Mouse (Mus musculus): ENCODE measurements around the gene Arnt2. TPM values are rescaled to one million over a fixed set of nuclear protein-coding genes. Genes with fewer than 3 reads are reported as not detected.

Gene Arnt2
- polyA plus RNA-seq, 1 experiment from 2014 or later: 18.5 TPM

DNA sequence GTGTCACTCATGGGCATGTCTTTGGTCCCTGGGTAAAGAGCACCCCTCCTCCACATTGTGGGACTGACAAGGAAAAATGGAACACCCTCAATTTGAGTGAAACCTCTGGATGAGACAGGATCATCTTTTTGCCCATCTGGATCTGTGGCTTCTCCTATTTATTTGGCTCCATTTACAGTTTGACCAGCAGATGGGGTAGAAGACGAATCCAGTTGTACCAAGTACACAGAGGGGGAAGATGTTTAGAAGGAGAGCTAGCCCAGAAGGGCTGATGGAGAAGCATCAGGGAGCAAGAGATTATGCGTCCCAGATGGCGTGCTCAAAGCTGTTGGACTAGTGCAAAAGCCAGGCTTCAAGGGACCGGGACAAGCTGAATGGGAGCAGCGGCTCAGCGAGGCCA, 136.0 kb downstream of the Arnt2 start:
- WGBS: 86% methylated on average over 6 of the region's 6 CpGs
- Histone ChIP-seq H3K27ac (replicated peaks; ENCODE audit: low read depth, low read length) (no peak overlapping the region), H3K4me3 (ENCODE audit: low read depth, low read length) (no peak overlapping the region), H3K27me3 (ENCODE audit: control insufficient read depth, insufficient read depth, low read length) (no peaks in the 10 kb centered on the region), H3K9me3 (replicated peaks; ENCODE audit: control insufficient read depth, low read length) (no peaks in the 10 kb centered on the region), H3K4me1 (ENCODE audit: control insufficient read depth, insufficient read depth, low read length) (no peaks in the 10 kb centered on the region), H3K36me3 (replicated peaks; ENCODE audit: control insufficient read depth, insufficient read depth, low read depth, low read length) (no peaks in the 10 kb centered on the region; the same call in 1 of the 2 replicates), H3K4me2 (ENCODE audit: low read depth, low read length) (no peak overlapping the region), H3K9ac (replicated peaks; ENCODE audit: low read length) (no peak overlapping the region)
- ATAC-seq (replicated peaks; ENCODE audit: insufficient number of reproducible peaks, low FRiP score, low TSS enrichment, low read depth): no peak
- no peak for DNase-seq (ENCODE audit: low spot score)

DNA sequence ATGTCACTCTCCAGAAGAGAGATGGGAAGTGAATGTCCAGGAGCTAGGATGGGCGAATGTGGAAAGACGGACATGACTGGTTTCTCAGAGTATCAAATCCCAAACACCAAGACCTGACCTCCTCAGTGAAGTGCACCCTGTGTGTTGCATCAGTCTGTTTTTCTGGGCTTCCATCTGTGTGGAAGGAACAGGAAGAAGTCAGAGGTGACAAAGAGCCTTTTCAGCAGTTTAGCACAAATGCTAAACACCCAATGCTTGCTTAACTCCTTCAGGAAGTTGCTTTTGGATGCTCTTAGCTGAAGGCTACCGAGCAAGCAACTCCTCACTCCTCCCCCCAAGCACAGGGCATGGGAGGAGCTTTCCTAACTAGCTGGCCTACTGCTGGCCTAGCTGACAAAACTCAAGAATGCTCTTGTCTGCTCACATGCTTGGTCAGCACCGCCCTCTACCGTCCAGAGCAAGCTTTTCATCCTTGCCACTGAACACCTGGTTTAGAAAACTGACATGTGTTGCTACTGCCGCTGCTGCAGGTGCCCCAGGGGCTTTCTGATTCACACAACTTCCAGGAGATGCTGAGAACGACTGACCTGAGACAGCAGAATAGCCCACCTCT, 137.7 kb downstream of the Arnt2 start:
- WGBS: 23% methylated on average over 7 of the region's 7 CpGs
- ATAC-seq (replicated peaks; ENCODE audit: insufficient number of reproducible peaks, low FRiP score, low TSS enrichment, low read depth) (no peak; the same call in 1 of the 2 replicates), DNase-seq (ENCODE audit: low spot score) (peak; percentile 81)
- Histone ChIP-seq H3K4me3 (ENCODE audit: low read depth, low read length) (no peak overlapping the region), H3K27ac (replicated peaks; ENCODE audit: low read depth, low read length) (no peak overlapping the region), H3K9me3 (replicated peaks; ENCODE audit: control insufficient read depth, low read length) (no peaks in the 10 kb centered on the region), H3K4me1 (ENCODE audit: control insufficient read depth, insufficient read depth, low read length) (no peaks in the 10 kb centered on the region), H3K36me3 (replicated peaks; ENCODE audit: control insufficient read depth, insufficient read depth, low read depth, low read length) (no peaks in the 10 kb centered on the region; the same call in 1 of the 2 replicates), H3K27me3 (ENCODE audit: control insufficient read depth, insufficient read depth, low read length) (no peaks in the 10 kb centered on the region), H3K4me2 (ENCODE audit: low read depth, low read length) (no peak overlapping the region), H3K9ac (replicated peaks; ENCODE audit: low read length) (no peak overlapping the region)

DNA sequence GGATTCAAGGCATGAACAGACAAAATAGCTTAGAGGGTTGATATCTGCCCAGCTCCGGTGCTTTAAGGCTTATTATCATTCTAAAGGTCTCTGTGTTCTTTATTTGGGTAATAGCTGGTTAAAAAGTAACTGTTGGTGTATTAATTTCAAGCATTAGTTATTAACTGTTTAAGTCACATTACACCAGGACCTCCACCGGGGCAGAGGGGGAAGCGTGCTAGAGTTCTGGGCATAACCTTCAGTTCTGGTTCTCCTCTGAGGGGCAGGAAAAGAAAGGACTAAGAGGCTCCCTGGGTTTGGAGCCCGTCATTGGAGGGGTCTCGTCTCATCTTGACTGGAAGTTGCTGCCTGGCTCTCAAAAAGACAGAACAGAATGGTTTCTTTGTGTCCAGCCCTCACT, 138.5 kb downstream of the Arnt2 start:
- ATAC-seq (replicated peaks; ENCODE audit: insufficient number of reproducible peaks, low FRiP score, low TSS enrichment, low read depth) (no peak), DNase-seq (ENCODE audit: low spot score) (no peak)
- H3K27ac ChIP-seq (replicated peaks; ENCODE audit: low read depth, low read length): no peak overlapping the region
- H3K9me3 ChIP-seq (replicated peaks; ENCODE audit: control insufficient read depth, low read length): no peaks in the 10 kb centered on the region
- peaks cover under 1% of the 10 kb centered on the region; the same call in 1 of the 2 replicates for H3K36me3 ChIP-seq (replicated peaks; ENCODE audit: control insufficient read depth, insufficient read depth, low read depth, low read length)
- H3K4me2 ChIP-seq (ENCODE audit: low read depth, low read length): no peak overlapping the region
- no peak overlapping the region for H3K9ac ChIP-seq (replicated peaks; ENCODE audit: low read length)
- H3K4me1 ChIP-seq (ENCODE audit: control insufficient read depth, insufficient read depth, low read length): no peaks in the 10 kb centered on the region
- no peaks in the 10 kb centered on the region for H3K27me3 ChIP-seq (ENCODE audit: control insufficient read depth, insufficient read depth, low read length)
- no peak overlapping the region for H3K4me3 ChIP-seq (ENCODE audit: low read depth, low read length)
- WGBS: 77% methylated on average over 5 of the region's 5 CpGs

DNA sequence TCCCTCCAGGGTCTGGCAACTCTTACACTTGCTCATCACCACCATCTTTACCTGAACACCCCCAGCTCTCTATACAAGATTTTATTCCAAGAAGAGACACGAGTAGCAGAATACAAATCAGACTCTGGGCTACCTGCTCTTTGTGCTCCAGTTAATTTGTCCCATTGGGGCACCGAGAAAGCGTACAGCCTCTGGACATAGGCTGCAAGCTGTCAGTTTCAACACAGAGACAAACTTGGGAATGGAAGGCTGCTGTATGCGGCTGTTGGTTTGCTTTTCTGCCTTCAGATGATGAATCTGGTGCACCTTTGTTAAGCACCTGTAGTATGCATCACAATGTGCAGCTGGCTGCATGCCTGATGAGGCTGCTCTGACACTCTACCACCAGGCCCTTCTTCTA, 146.5 kb downstream of the Arnt2 start:
- Histone ChIP-seq H3K36me3 (replicated peaks; ENCODE audit: control insufficient read depth, insufficient read depth, low read depth, low read length) (peaks cover 2% of the 10 kb centered on the region), H3K27me3 (ENCODE audit: control insufficient read depth, insufficient read depth, low read length) (no peaks in the 10 kb centered on the region), H3K4me3 (ENCODE audit: low read depth, low read length) (no peak overlapping the region), H3K4me2 (ENCODE audit: low read depth, low read length) (no peak overlapping the region), H3K9me3 (replicated peaks; ENCODE audit: control insufficient read depth, low read length) (no peaks in the 10 kb centered on the region), H3K27ac (replicated peaks; ENCODE audit: low read depth, low read length) (no peak overlapping the region), H3K9ac (replicated peaks; ENCODE audit: low read length) (no peak overlapping the region), H3K4me1 (ENCODE audit: control insufficient read depth, insufficient read depth, low read length) (no peaks in the 10 kb centered on the region)
- 89% methylated on average over 4 of the region's 4 CpGs for WGBS
- DNase-seq (ENCODE audit: low spot score): no peak
- ATAC-seq (replicated peaks; ENCODE audit: insufficient number of reproducible peaks, low FRiP score, low TSS enrichment, low read depth): no peak

DNA sequence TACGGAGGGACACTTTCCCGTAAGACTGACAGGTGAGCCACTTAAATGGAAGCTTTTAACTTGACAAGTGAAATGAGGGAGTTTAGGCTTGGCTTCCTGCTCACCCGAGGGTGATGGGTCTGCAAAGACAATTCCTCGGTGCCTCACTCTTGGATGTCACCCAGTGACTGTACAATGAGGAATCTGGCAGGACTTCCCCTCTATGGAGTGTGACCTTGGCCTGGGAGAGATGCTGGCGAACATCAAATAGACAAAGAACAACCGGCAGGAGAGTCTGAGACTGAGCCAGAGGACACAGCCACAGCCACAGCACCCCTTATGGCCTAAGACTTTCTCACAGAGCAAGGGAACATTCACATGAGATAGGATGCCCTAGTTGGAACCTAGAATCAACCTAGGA, 148.6 kb downstream of the Arnt2 start:
- DNase-seq (ENCODE audit: low spot score): no peak
- no peak overlapping the region for H3K4me2 ChIP-seq (ENCODE audit: low read depth, low read length)
- H3K9ac ChIP-seq (replicated peaks; ENCODE audit: low read length): no peak overlapping the region
- 77% methylated on average over 6 of the region's 6 CpGs for WGBS
- H3K9me3 ChIP-seq (replicated peaks; ENCODE audit: control insufficient read depth, low read length): no peaks in the 10 kb centered on the region
- ATAC-seq (replicated peaks; ENCODE audit: insufficient number of reproducible peaks, low FRiP score, low TSS enrichment, low read depth): no peak
- H3K27me3 ChIP-seq (ENCODE audit: control insufficient read depth, insufficient read depth, low read length): no peaks in the 10 kb centered on the region
- H3K4me1 ChIP-seq (ENCODE audit: control insufficient read depth, insufficient read depth, low read length): no peaks in the 10 kb centered on the region
- no peak overlapping the region for H3K4me3 ChIP-seq (ENCODE audit: low read depth, low read length)
- H3K36me3 ChIP-seq (replicated peaks; ENCODE audit: control insufficient read depth, insufficient read depth, low read depth, low read length): peaks cover under 1% of the 10 kb centered on the region
- no peak overlapping the region for H3K27ac ChIP-seq (replicated peaks; ENCODE audit: low read depth, low read length)

DNA sequence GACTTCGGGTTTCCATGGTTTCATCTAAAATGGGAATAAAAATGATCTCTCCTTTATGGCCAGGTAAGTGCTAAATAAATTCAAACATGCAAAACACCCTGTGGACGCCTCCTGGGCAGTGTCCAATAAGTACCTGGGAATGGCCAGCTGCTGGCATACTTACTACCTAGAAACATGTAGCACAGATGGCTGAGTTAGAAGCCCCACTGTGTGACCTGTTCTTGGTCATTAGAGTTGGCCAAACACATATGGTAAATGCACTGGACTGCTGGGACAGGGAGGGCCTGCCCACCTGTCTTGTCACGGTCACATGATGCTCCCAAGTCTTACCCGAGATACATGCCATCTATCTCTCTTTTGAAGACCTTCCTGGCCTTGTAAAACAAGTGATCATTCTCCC, 149.6 kb downstream of the Arnt2 start:
- H3K4me3 ChIP-seq (ENCODE audit: low read depth, low read length): no peak overlapping the region
- no peaks in the 10 kb centered on the region; the same call in 1 of the 2 replicates for H3K36me3 ChIP-seq (replicated peaks; ENCODE audit: control insufficient read depth, insufficient read depth, low read depth, low read length)

DNA sequence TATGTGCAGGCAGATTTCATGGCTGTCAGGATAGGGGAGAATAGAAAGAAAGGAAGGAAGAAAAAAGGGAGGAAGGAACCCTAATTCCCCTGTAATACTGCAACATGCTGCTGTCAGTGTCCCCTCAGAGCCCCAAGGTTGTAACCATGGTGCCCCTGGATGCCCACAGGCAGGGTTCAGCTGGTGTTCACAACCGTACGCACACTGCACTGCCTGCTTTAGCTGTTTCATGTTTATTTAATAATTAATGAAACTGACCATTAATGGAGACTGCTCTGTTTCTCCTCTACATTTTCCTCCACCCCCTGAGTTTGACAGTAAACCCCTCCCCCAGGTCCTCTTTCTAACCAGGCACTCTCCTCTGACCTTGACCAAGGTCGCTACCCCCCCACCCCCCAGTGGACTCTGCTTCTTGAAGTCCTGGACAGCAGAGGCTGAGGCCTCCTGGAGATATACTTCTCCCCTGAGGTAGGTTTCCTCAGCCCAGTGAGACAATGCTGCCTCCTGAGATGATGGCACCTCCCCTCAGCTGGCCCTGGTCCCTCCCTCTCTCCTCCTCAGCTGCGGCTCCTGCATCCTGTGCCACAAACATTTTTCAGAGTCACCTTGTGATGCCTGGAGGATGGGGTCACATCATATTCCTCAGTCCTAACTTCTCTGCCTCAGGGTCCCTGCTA, 150.5 kb downstream of the Arnt2 start:
- no peaks in the 10 kb centered on the region for H3K27me3 ChIP-seq (ENCODE audit: control insufficient read depth, insufficient read depth, low read length)
- no peak overlapping the region for H3K4me3 ChIP-seq (ENCODE audit: low read depth, low read length)
- no peak overlapping the region for H3K27ac ChIP-seq (replicated peaks; ENCODE audit: low read depth, low read length)
- no peaks in the 10 kb centered on the region for H3K9me3 ChIP-seq (replicated peaks; ENCODE audit: control insufficient read depth, low read length)
- 75% methylated on average over 4 of the region's 4 CpGs for WGBS
- no peak overlapping the region for H3K4me2 ChIP-seq (ENCODE audit: low read depth, low read length)
- ATAC-seq (replicated peaks; ENCODE audit: insufficient number of reproducible peaks, low FRiP score, low TSS enrichment, low read depth) (no peak), DNase-seq (ENCODE audit: low spot score) (no peak)
- H3K9ac ChIP-seq (replicated peaks; ENCODE audit: low read length): no peak overlapping the region
- H3K36me3 ChIP-seq (replicated peaks; ENCODE audit: control insufficient read depth, insufficient read depth, low read depth, low read length): no peaks in the 10 kb centered on the region; the same call in none of the 2 replicates
- H3K4me1 ChIP-seq (ENCODE audit: control insufficient read depth, insufficient read depth, low read length): no peaks in the 10 kb centered on the region

More for the DNA sequence above, 149.6 kb downstream of the Arnt2 start:
- ATAC-seq (replicated peaks; ENCODE audit: insufficient number of reproducible peaks, low FRiP score, low TSS enrichment, low read depth) (no peak), DNase-seq (ENCODE audit: low spot score) (no peak)
- Histone ChIP-seq H3K9ac (replicated peaks; ENCODE audit: low read length) (no peak overlapping the region), H3K27me3 (ENCODE audit: control insufficient read depth, insufficient read depth, low read length) (no peaks in the 10 kb centered on the region), H3K9me3 (replicated peaks; ENCODE audit: control insufficient read depth, low read length) (no peaks in the 10 kb centered on the region), H3K4me1 (ENCODE audit: control insufficient read depth, insufficient read depth, low read length) (no peaks in the 10 kb centered on the region), H3K27ac (replicated peaks; ENCODE audit: low read depth, low read length) (no peak overlapping the region), H3K4me2 (ENCODE audit: low read depth, low read length) (no peak overlapping the region)
- WGBS: 85% methylated on average over 4 of the region's 4 CpGs

DNA sequence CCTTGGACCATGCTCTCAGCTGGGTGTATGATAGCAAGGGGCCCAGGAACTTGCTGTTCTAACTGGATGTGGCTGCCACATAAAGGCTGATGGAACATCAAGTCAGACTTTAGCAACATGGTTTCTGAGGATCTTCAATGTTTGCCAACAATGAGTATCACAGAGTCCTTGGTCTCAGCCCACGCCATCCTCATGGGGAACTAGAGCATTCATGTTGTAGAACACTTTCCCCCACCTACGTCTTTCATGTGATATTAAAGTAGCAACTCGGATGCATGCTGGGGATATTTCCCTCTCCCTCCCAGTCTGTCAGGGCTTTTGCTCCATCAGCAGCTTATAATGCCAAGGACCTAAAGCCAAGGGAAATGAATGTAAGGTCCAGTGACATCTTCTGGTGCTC, 153.3 kb downstream of the Arnt2 start:
- 91% methylated on average over 3 of the region's 3 CpGs for WGBS
- Histone ChIP-seq H3K4me1 (ENCODE audit: control insufficient read depth, insufficient read depth, low read length) (no peaks in the 10 kb centered on the region), H3K27me3 (ENCODE audit: control insufficient read depth, insufficient read depth, low read length) (no peaks in the 10 kb centered on the region), H3K4me2 (ENCODE audit: low read depth, low read length) (no peak overlapping the region), H3K9ac (replicated peaks; ENCODE audit: low read length) (no peak overlapping the region), H3K4me3 (ENCODE audit: low read depth, low read length) (no peak overlapping the region), H3K27ac (replicated peaks; ENCODE audit: low read depth, low read length) (no peak overlapping the region), H3K9me3 (replicated peaks; ENCODE audit: control insufficient read depth, low read length) (no peaks in the 10 kb centered on the region), H3K36me3 (replicated peaks; ENCODE audit: control insufficient read depth, insufficient read depth, low read depth, low read length) (no peaks in the 10 kb centered on the region; the same call in 1 of the 2 replicates)
- ATAC-seq (replicated peaks; ENCODE audit: insufficient number of reproducible peaks, low FRiP score, low TSS enrichment, low read depth): no peak
- DNase-seq (ENCODE audit: low spot score): no peak
